Mouse (Mus musculus) cortical plate, adult 2 months (tissue): ENCODE measurements at regions not wholly inside any gene's neighbourhood (a gene's known extent, or its start where the extent isn't known, plus 50 kb on each side); places are given as distances from the start of the nearest gene placed in this dataset.

Experiments
- CTCF ChIP-seq: fragments of 200-500 bp; IDR thresholded peaks from 2 replicates; pipeline ENCODE4 v1.5.1; 2011; ENCODE audit warnings: mild to moderate bottlenecking, control low read depth, low read length; ENCODE audit not compliant: insufficient read depth; ENCODE audit errors: extremely low read depth
- POLR2A ChIP-seq: fragments of 200-500 bp; IDR thresholded peaks from 2 replicates; pipeline ENCODE4 v1.6.1; 2011; ENCODE audit warnings: mild to moderate bottlenecking, low read length, control low read depth; ENCODE audit not compliant: insufficient read depth; ENCODE audit errors: extremely low read depth

DNA sequence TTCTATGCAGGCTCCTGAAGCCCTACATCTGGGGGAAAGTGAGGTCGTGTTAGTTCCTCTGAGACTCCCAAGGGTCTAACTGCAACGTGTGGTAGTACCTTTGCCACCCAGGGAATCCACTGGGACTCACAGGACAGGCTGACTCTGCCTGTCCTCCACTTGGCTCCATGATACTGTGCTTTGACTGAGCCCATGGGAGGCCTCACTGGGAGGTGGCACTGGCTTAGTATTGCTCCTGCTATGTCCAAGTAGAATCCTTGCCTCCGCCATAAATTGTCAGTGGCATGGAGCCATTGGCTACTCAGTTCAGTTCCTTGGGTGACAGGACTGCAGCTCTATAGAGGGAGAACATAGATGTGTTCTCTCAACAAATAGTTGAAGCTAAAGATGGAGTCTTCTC is 81.1 kb downstream of the Irs2 start:
- TF ChIP-seq POLR2A (no peak), CTCF (no peak)
